Mouse (Mus musculus) heart, embryonic 14.5 days (tissue): ENCODE measurements at regions not wholly inside any gene's neighbourhood (a gene's known extent, or its start where the extent isn't known, plus 50 kb on each side); places are given as distances from the start of the nearest gene placed in this dataset.

Source experiments
- ATAC-seq: fragments of 200-750 bp; cut with Nextera tagmentation; 2 replicates; pipeline ENCODE4 v1.8.0; 2017; ENCODE audit warnings: low read depth, moderate TSS enrichment; ENCODE audit not compliant: insufficient number of reproducible peaks, insufficient read depth, low FRiP score
- H3K27ac ChIP-seq, 2 experiments: fragments of 200-500 bp in 1 of 2; fragments of 300-500 bp in 1 of 2; sonication (generic) in 1 of 2; replicated peaks in 1 of 2; 2 replicates each; pipeline ENCODE4 v1.5.1; 2012 to 2014; ENCODE audit warnings: low read depth in 2 of 2, low read length in 2 of 2, control low read depth in 1 of 2, mild to moderate bottlenecking in 1 of 2, mixed read lengths in 1 of 2; ENCODE audit not compliant: control insufficient read depth in 1 of 2, insufficient read depth in 1 of 2
- H3K27me3 ChIP-seq: fragments of 300-500 bp; sonication (generic); 2 replicates; pipeline ENCODE4 v1.6.1; 2014; ENCODE audit warnings: mild to moderate bottlenecking, low read length, control low read depth; ENCODE audit not compliant: control insufficient read depth, insufficient read depth
- H3K36me3 ChIP-seq: fragments of 300-500 bp; sonication (generic); 2 replicates; pipeline ENCODE4 v1.6.1; 2014; ENCODE audit warnings: mild to moderate bottlenecking, control low read depth, low read length, mixed read lengths; ENCODE audit not compliant: control insufficient read depth, insufficient read depth
- H3K4me1 ChIP-seq, 2 experiments: fragments of 200-500 bp in 1 of 2; fragments of 300-500 bp in 1 of 2; sonication (generic) in 1 of 2; 2 replicates each; pipeline ENCODE4 v1.6.1; 2012 to 2014; ENCODE audit warnings: low read length in 2 of 2, control low read depth in 1 of 2, mixed read lengths in 1 of 2; ENCODE audit not compliant: control insufficient read depth in 2 of 2, insufficient read depth in 2 of 2
- H3K4me2 ChIP-seq: fragments of 300-500 bp; sonication (generic); 2 replicates; pipeline ENCODE4 v1.6.1; 2014; ENCODE audit warnings: mild to moderate bottlenecking, low read length
- H3K4me3 ChIP-seq, 2 experiments: fragments of 200-500 bp in 1 of 2; fragments of 300-500 bp in 1 of 2; sonication (generic) in 1 of 2; 2 replicates each; pipeline ENCODE4 v1.5.1; 2012 to 2014; ENCODE audit warnings: low read length in 2 of 2, mild to moderate bottlenecking in 2 of 2, control low read depth in 1 of 2, low read depth in 1 of 2, moderate library complexity in 1 of 2; ENCODE audit not compliant: control insufficient read depth in 1 of 2, insufficient read depth in 1 of 2
- H3K9ac ChIP-seq: fragments of 300-500 bp; sonication (generic); 2 replicates; pipeline ENCODE4 v1.6.1; 2014; ENCODE audit warnings: mild to moderate bottlenecking, low read length
- H3K9me3 ChIP-seq: fragments of 300-500 bp; sonication (generic); 2 replicates; pipeline ENCODE4 v1.6.1; 2016; ENCODE audit warnings: low read length, control low read depth; ENCODE audit not compliant: control insufficient read depth
- WGBS: fragments of 180-500 bp; shearing (Covaris S2); extraction: QIAGEN DNeasy Blood & Tissue Kit; methylation state at CpG from one replicate; pipeline ENCODE4 v1.1.7; 2014; 5-methylcytosine and 5-hydroxymethylcytosine counted together

GRCm38 (mm10) chr6:49592676-49593075 lies 197.3 kb downstream of the Stk31 start:
- H3K9ac ChIP-seq: no peak overlapping the region
- 60% methylated on average over 5 of the region's 5 CpGs for WGBS
- no peaks in the 10 kb centered on the region for H3K27me3 ChIP-seq
- H3K36me3 ChIP-seq: no peaks in the 10 kb centered on the region
- no peak for ATAC-seq
- no peak overlapping the region for H3K27ac ChIP-seq
- H3K4me3 ChIP-seq: no peak overlapping the region
- no peaks in the 10 kb centered on the region for H3K9me3 ChIP-seq
- no peak overlapping the region for H3K4me2 ChIP-seq
- H3K4me1 ChIP-seq: peaks cover 6 to 27% of the 10 kb centered on the region in 2 experiments

GRCm38 (mm10) chr6:49603201-49603600 lies 207.8 kb downstream of the Stk31 start:
- H3K9ac ChIP-seq: no peak overlapping the region
- no peaks in the 10 kb centered on the region for H3K9me3 ChIP-seq
- H3K4me2 ChIP-seq: no peak overlapping the region
- no peak overlapping the region for H3K27ac ChIP-seq
- no peak for ATAC-seq
- H3K4me1 ChIP-seq: no peaks in the 10 kb centered on the region
- H3K36me3 ChIP-seq: no peaks in the 10 kb centered on the region
- 93% methylated on average over 1 of the region's 1 CpGs for WGBS
- H3K27me3 ChIP-seq: no peaks in the 10 kb centered on the region
- no peak overlapping the region for H3K4me3 ChIP-seq

- no peak for ATAC-seq
- no peak overlapping the region for H3K9ac ChIP-seq
- H3K36me3 ChIP-seq: no peaks in the 10 kb centered on the region
- H3K27me3 ChIP-seq: no peaks in the 10 kb centered on the region
- H3K27ac ChIP-seq: no peak overlapping the region
- H3K4me1 ChIP-seq: no peaks in the 10 kb centered on the region
- 80% methylated on average over 3 of the region's 3 CpGs for WGBS
- H3K4me2 ChIP-seq: no peak overlapping the region
- no peak overlapping the region for H3K4me3 ChIP-seq
- H3K9me3 ChIP-seq: no peaks in the 10 kb centered on the region
These were observed 208.4 kb downstream of the Stk31 start for GRCm38 (mm10) chr6:49603844-49604243.

- no peak overlapping the region for H3K4me2 ChIP-seq
- H3K27me3 ChIP-seq: no peaks in the 10 kb centered on the region
- no peak overlapping the region for H3K27ac ChIP-seq
- no peaks in the 10 kb centered on the region for H3K36me3 ChIP-seq
- H3K4me3 ChIP-seq: no peak overlapping the region
- ATAC-seq: no peak
- no peak overlapping the region for H3K9ac ChIP-seq
- H3K4me1 ChIP-seq: no peaks in the 10 kb centered on the region
- H3K9me3 ChIP-seq: no peaks in the 10 kb centered on the region
- WGBS: 3% methylated on average over 1 of the region's 1 CpGs
These were observed 210.6 kb downstream of the Stk31 start for GRCm38 (mm10) chr6:49606028-49606427.

GRCm38 (mm10) chr6:49606626-49607158 lies 211.3 kb downstream of the Stk31 start:
- Histone ChIP-seq H3K9me3 (no peaks in the 10 kb centered on the region), H3K27me3 (no peaks in the 10 kb centered on the region), H3K4me2 (no peak overlapping the region), H3K36me3 (no peaks in the 10 kb centered on the region), H3K4me3 (no peak overlapping the region), H3K9ac (no peak overlapping the region), H3K4me1 (no peaks in the 10 kb centered on the region), H3K27ac (no peak overlapping the region)
- 56% methylated on average over 9 of the region's 9 CpGs for WGBS
- ATAC-seq: no peak

- H3K27ac ChIP-seq: no peak overlapping the region
- H3K27me3 ChIP-seq: no peaks in the 10 kb centered on the region
- H3K4me1 ChIP-seq: no peaks in the 10 kb centered on the region
- no peak for ATAC-seq
- 76% methylated on average over 2 of the region's 2 CpGs for WGBS
- H3K36me3 ChIP-seq: no peaks in the 10 kb centered on the region
- H3K9me3 ChIP-seq: no peaks in the 10 kb centered on the region
- H3K4me2 ChIP-seq: no peak overlapping the region
- no peak overlapping the region for H3K4me3 ChIP-seq
- H3K9ac ChIP-seq: no peak overlapping the region
These were observed 198.4 kb upstream of the Npy start for GRCm38 (mm10) chr6:49624080-49624479.

GRCm38 (mm10) chr6:49624564-49624963 lies 197.9 kb upstream of the Npy start:
- H3K4me2 ChIP-seq: no peak overlapping the region
- 82% methylated on average over 5 of the region's 5 CpGs for WGBS
- no peak for ATAC-seq
- no peak overlapping the region for H3K9ac ChIP-seq
- no peak overlapping the region for H3K4me3 ChIP-seq
- H3K36me3 ChIP-seq: no peaks in the 10 kb centered on the region
- no peaks in the 10 kb centered on the region for H3K27me3 ChIP-seq
- no peaks in the 10 kb centered on the region for H3K4me1 ChIP-seq
- no peak overlapping the region for H3K27ac ChIP-seq
- H3K9me3 ChIP-seq: no peaks in the 10 kb centered on the region

GRCm38 (mm10) chr6:49633470-49634095 lies 188.9 kb upstream of the Npy start:
- no peak overlapping the region for H3K9ac ChIP-seq
- WGBS: 37% methylated on average over 5 of the region's 5 CpGs

More at GRCm38 (mm10) chr6:49633470-49634095, 188.9 kb upstream of the Npy start:
- H3K36me3 ChIP-seq: no peaks in the 10 kb centered on the region
- H3K4me3 ChIP-seq: no peak overlapping the region
- H3K27ac ChIP-seq: no peak overlapping the region
- H3K9me3 ChIP-seq: no peaks in the 10 kb centered on the region
- H3K27me3 ChIP-seq: no peaks in the 10 kb centered on the region
- no peak for ATAC-seq
- peaks cover 2 to 5% of the 10 kb centered on the region in 2 experiments; a peak in 2 of 4 replicates for H3K4me1 ChIP-seq
- H3K4me2 ChIP-seq: no peak overlapping the region
